Mouse (Mus musculus) mesoderm, embryonic 11.5 days (tissue): Measurements from ENCODE around the gene Rbpj.
"Not testable (repeated sequence)": the region's sequence is repeated elsewhere in the genome, so short reads cannot be mapped to it uniquely, and the experiment has no call there.

Experiments used
- DNase-seq: peaks from one replicate; pipeline ENCODE4 v3.0.0-alpha.2; 2012; ENCODE audit warnings: low read depth, low spot score

The Rbpj gene

GRCm38 (mm10) chr5:53670321-53670938 lies 204.5 kb downstream of the Rbpj start:
- DNase-seq = no peak

- no peak for DNase-seq
Observed at GRCm38 (mm10) chr5:53671507-53671906, 205.6 kb downstream of the Rbpj start.

- DNase-seq = peak; percentile 88
Observed at GRCm38 (mm10) chr5:53672352-53672751, 206.4 kb downstream of the Rbpj start.

- not testable (repeated sequence) for DNase-seq
Observed at GRCm38 (mm10) chr5:53673493-53674150, 207.7 kb downstream of the Rbpj start.

- DNase-seq = no peak
Observed at GRCm38 (mm10) chr5:53676671-53677070, 210.7 kb downstream of the Rbpj start.

- no peak for DNase-seq
Observed at GRCm38 (mm10) chr5:53678036-53678767, 212.2 kb downstream of the Rbpj start.

GRCm38 (mm10) chr5:53679651-53680050 lies 213.7 kb downstream of the Rbpj start:
- DNase-seq = no peak

- DNase-seq = no peak
Observed at GRCm38 (mm10) chr5:53683916-53684315, 218.0 kb downstream of the Rbpj start.

- DNase-seq = no peak
Observed at GRCm38 (mm10) chr5:53684417-53684816, 218.5 kb downstream of the Rbpj start.

- no peak for DNase-seq
Observed at GRCm38 (mm10) chr5:53685623-53686022, 219.7 kb downstream of the Rbpj start.

GRCm38 (mm10) chr5:53686379-53686778 lies 220.4 kb downstream of the Rbpj start:
- no peak for DNase-seq

GRCm38 (mm10) chr5:53688326-53688725 lies 222.4 kb downstream of the Rbpj start:
- DNase-seq = no peak

- no peak for DNase-seq
Observed at GRCm38 (mm10) chr5:53691577-53691976, 225.6 kb downstream of the Rbpj start.

- DNase-seq = no peak
Observed at GRCm38 (mm10) chr5:53692100-53692499, 226.1 kb downstream of the Rbpj start.

GRCm38 (mm10) chr5:53692662-53693061 lies 226.7 kb downstream of the Rbpj start:
- no peak for DNase-seq

- DNase-seq = peak; percentile 18
Observed at GRCm38 (mm10) chr5:53696701-53697100, 230.7 kb downstream of the Rbpj start.

- DNase-seq = no peak
Observed at GRCm38 (mm10) chr5:53697794-53698193, 231.8 kb downstream of the Rbpj start.

GRCm38 (mm10) chr5:53702686-53703085 lies 236.7 kb downstream of the Rbpj start:
- DNase-seq = no peak
